Mouse (Mus musculus): Measurements from ENCODE around the gene Tcerg1l.

DNA sequence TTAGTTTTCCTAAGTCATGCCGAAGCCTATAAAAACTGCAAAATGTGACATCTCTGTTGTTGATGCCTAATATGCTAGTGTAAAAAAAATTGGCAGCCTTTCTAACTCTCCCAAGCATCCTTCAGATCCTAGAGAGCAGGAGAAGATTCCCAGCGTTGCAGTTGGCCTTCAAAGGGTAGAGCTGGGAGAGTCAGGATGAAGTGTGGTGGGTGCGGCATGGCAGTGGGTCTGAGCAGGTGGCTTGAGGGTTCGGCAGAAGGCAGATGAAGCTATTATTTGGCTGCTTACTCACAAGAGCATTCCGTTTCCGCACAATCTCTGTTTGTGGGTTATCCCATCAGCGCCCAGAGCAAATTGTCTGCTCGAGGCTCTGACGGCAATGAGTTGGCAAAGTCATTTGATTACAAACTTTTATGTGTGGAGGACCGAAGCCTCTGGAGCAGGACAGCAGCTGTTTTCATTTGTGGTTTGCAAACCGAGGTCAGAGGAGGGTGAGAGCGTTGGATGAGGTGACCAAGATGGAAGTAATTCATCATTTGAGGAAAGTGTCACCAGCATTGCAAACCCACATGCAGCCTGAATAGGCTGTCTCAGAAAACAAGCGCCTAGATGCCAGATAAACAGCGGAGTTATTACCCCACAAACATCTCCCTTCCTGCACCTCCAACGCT, 195.2 kb downstream of the Tcerg1l start:
- TF ChIP-seq CTCF (IDR thresholded peaks at IDR 0.05; ENCODE audit: extremely low read depth, insufficient read length, insufficient replicate concordance, low read depth, low read length) (no peak), POLR2A (IDR thresholded peaks at IDR 0.05; ENCODE audit: low read depth, low read length) (no peak)

Data from small intestine, adult 2 months (tissue).